Mouse (Mus musculus) heart, postnatal 10 days (tissue): ENCODE results near the gene Dkkl1. TPM values are rescaled to one million over a fixed set of nuclear protein-coding genes. Genes with fewer than 3 reads are reported as not detected.
"Not testable (repeated sequence)": the region's sequence is repeated elsewhere in the genome, so short reads cannot be mapped to it uniquely, and the experiment has no call there.

Experiments
- DNase-seq, 2 experiments: peaks; one replicate each; pipeline ENCODE4 v3.0.0; 2021
- intact Hi-C: fragments of 180-260 bp; cut with DNase I; formaldehyde crosslinking; loops from one replicate; pipeline ENCODE4 v1.15.1; 2025
- total RNA-seq, 2 experiments: library from RNA; stranded (reverse); gene quantifications; 2 replicates each; pipeline ENCODE4 v1.2.3; 2021

Dkkl1 gene
- total RNA-seq = not detected

GRCm38 (mm10) chr7:45211851-45212251, at the start of gene Dkkl1:
Dkkl1 (minus strand) TSS chr7:45212147.
- no peak for DNase-seq

GRCm38 (mm10) chr7:45259281-45259680, 47.3 kb upstream of the Dkkl1 start:
- DNase-seq = no peak

More at GRCm38 (mm10) chr7:45211851-45212251, at the start of gene Dkkl1:
- intact Hi-C loops = no loop called here

DNA sequence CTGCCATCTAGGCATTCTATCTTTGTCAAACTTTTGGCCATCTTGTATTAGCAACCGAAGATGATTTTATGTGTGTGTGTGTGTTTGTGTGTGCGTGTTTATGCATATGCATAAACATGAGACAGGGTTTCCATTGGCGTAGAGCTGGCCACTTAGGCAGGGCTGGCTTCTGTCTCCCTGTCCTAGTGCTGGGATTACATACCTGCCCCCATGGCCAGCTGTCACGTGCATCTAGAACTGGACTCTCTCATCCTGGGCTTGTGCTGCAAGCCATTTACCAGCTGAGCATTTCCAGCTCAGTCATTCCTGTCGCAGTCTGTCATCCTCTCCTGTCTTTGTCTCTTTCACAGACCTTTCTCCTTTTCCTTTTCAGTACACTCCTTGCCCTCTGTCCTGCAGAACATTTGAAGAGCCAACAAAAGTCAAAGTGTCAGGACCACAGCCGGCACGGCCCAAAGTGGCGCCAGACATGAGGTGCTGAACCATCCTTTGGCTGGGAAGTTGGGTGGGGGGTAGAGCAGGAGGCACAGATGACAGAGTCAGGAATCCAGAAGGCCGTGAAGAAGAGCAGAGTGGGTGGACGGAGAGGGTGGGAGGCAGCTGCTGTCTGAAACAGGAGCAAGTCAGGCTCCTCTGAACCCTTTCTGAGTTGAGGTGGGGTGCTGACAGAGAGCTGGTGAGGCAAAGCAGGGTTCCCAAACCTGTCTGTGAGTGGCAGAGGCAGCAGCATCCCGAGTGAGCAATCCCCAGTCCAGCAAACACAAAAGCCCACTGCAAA, 45.3 kb upstream of the Dkkl1 start:
- intact Hi-C loops = no loop called here
- DNase-seq = no peak

More at GRCm38 (mm10) chr7:45259281-45259680, 47.3 kb upstream of the Dkkl1 start:
- intact Hi-C loops = no loop called here

DNA sequence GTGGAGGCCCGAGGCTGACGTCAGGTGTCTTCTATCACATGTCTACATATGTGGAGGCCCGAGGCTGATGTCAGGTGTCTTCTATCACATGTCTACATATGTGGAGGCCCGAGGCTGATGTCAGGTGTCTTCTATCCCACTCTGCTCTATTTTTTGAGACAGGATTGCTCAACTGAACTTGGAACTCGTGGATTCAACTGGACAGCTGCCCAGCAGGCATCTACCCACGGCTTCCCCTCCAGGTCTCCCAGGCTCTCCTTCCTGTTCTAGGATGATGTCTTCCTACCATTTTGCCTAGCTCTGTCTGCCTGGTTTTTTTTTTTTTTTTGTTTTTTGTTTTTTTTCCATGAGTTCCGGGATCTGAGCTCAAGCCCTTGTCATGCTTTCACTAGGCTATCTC, 43.9 kb upstream of the Dkkl1 start:
- intact Hi-C loops = not testable (repeated sequence)
- DNase-seq = peak; percentile 36 to 43

GRCm38 (mm10) chr7:45253806-45254205, 41.9 kb upstream of the Dkkl1 start:
- intact Hi-C loops = no loop called here
- DNase-seq = no peak

DNA sequence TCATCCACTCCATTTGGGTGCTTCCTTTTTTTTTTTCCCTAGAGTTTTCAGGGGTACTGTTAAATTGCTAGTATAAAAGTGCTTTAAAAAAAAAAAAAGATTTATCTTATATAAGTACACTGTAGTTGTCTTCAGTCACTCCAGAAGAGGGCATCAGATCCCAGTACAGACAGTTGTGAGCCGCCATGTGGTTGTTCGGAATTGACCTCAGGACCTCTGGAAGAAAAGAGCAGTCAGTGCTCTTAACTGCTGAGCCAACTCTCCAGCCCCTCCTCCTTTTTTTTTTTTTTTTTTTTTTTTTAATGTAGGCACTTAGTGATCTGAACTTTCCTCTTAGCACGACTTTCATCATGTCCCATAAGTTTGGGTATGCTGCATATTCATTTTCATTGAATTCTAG, 35.7 kb upstream of the Dkkl1 start:
- intact Hi-C loops = loop anchor here (5.0 kb wide), 1 partner anchor 50 kb away; no protein-coding TSS in a partner anchor
- DNase-seq = no peak

GRCm38 (mm10) chr7:45241389-45241749, 29.4 kb upstream of the Dkkl1 start:
- intact Hi-C loops = no loop called here
- no peak for DNase-seq

- peak; percentile 28 to 47 for DNase-seq
- intact Hi-C loops = no loop called here
Measured at GRCm38 (mm10) chr7:45240633-45241388, 28.9 kb upstream of the Dkkl1 start, which contains the start of gene Slc6a16. Slc6a16 (plus strand) TSS chr7:45241085.

DNA sequence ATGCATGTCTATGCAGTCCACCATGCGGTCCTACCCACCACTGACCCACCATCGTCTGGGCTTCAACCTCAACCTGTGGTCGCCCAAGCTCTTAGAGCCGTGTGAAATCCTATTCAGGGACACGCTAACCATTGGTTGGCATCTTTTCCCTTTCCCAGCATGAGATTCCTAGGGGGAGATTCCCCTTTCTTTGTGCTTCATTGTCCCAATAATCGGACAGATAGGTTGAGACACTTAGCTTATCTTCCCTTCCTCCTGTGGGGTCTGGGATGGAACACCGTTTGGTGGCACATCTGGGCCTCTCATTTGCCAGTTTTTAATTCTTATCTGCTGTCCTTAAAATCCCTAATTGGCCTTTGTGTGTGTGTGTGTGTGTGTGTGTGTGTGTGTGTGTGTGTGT, 28.2 kb upstream of the Dkkl1 start:
- intact Hi-C loops = no loop called here
- no peak for DNase-seq

DNA sequence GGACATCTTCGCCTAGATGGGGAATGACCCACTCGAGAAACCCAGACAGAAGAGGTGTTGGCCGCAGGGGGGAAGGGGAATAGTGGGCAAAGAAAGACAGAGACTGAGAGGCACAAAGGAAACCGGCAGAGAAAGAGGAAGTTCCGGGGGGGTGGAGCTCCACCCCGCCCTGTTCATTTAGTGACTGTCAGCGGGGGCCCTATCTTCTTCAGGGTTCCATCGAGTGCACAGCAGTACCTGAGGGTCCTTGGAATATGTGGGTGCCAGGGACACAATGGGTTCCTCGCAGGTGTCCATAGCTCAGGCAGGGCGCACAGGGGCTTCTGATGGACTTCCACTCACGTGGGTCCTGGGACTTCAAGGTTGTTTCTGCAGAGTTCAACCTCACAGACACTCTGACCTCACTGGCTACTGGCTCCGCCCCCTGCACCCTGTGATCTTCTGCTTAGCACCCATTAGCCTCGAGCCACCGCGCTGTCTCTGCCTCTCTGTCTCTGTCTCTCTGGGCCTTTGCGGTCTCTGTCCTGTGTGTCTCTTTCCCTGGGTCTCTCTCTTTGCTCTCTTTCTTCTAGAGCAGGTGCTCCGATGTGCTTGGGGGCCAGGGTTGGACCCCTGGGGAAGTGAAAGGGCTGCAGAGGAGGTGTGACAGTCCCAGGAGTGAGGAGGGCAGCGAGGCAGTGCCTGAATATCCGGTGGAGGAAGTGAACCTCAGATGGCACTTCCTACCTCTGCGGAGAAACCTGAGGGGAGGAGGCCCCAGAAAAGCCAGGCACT, 27.0 kb upstream of the Dkkl1 start, which contains the start of gene Cd37:
Gene Cd37 (minus strand): TSS at position 393 of the 774 bp plus-strand sequence.
- DNase-seq = peak; percentile 28 to 33
- intact Hi-C loops = no loop called here

DNA sequence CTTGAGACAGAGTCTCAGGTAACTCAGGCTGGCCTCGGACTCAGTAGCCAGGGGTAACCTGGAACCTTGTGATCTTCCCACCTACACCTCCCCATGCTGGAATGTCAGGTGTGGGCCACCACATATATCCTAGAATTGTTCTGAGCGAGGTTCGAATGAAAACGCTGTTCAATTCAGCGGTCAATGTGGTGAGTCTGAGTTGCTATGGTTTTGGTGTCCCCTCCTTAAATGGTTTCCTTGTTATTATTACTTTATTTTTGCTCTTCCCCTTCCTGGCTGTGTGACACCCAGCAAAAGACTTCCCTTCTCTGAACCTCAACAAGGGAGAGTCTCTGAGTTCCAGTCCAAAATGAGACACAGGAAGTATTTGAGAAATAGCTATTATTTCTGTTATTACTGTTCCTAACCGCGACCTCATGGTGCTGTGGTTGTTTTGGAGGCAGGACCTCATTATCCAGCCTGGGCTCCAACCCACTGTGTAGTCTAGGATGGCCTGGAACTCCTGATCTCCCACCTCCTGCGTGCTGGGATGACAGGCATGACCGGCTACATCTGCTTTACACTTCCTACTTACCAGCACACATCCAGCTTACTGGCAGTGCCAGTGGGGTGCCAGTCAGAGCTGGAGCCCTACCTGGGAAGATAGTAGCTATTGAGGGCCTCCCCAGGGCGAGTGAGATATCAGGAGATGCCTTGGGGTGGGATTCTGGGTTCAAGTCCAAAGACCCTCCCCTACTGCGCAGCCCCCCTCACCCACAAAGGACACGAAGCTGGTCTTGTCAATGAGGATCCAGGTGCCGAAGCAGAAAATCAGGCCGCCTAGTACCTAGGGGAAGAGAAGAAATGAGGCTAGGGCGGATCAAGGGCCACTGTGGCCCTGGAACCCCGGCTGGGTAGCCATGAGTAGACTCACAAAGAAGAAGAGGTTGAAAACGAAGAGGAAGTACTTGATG, 26.1 kb upstream of the Dkkl1 start:
- DNase-seq = no peak
- intact Hi-C loops = no loop called here

DNA sequence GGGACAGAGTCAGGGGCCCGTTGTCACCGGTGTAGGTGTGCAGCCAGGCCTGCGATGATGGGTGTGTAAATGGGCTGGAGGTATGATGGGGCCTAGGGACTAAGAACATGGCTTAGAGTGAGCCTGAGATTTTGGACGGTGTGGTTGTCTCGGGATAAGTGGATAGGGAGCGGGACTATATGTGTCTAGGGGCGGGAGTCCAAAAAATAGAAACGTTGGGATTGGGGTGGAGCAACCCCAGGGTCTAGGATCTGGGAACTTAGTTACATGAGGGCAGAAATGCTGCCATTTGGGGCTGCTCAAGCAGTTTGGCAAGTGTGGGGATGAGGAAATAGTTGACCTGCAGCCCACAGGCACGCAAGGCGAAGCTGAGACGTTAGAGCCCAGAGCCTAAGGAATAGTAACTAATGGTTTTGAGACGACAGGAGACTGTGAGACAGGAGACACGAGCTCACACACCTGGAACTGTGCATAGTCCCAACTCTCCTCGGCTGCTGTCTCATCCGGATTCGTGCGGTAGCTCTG, 23.8 kb upstream of the Dkkl1 start:
- intact Hi-C loops = no loop called here
- peak; percentile 23 to 34 for DNase-seq

- peak; percentile 51 to 54 for DNase-seq
- intact Hi-C loops = no loop called here
Measured at GRCm38 (mm10) chr7:45234922-45235571, 23.1 kb upstream of the Dkkl1 start.

GRCm38 (mm10) chr7:45234333-45234841, 22.4 kb upstream of the Dkkl1 start:
- intact Hi-C loops = no loop called here
- DNase-seq = no peak

DNA sequence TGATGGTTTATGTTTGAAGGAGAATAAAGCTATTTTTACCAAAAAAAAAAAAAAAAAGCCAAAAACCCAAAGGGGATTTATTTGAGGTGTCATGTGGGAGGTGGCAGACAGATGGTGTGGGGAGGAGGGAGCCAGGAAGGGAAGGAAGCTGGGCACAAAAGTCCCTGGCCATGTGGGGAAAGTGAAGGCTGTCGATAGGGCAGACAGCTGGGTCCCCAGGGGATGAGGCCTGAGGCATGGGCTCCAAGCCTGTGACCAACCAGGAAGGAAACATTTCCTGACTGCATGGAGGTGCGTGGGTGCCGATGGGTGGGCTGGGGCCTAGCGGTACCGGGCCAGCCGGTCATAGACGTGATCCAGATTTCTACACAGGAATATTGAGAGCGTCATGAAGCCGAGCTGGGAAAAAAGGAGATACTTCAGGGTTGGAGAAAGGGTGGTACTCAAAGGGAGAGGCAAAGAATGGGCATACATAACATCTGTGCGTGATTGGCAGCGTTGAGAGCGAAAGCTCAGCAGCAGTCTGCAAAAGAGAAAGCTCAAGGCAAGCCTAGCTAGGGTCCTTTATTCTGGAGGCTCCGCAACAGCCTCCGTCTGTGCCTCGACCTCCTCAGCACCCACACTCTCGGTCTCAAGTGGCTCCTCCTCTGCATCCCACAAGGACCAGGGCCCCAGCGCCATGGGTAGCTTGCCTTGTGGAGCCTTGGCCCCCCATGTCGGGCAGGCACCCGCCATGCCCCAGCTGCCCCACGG, 21.8 kb upstream of the Dkkl1 start:
- peak; percentile 22 to 34 for DNase-seq
- intact Hi-C loops = no loop called here

DNA sequence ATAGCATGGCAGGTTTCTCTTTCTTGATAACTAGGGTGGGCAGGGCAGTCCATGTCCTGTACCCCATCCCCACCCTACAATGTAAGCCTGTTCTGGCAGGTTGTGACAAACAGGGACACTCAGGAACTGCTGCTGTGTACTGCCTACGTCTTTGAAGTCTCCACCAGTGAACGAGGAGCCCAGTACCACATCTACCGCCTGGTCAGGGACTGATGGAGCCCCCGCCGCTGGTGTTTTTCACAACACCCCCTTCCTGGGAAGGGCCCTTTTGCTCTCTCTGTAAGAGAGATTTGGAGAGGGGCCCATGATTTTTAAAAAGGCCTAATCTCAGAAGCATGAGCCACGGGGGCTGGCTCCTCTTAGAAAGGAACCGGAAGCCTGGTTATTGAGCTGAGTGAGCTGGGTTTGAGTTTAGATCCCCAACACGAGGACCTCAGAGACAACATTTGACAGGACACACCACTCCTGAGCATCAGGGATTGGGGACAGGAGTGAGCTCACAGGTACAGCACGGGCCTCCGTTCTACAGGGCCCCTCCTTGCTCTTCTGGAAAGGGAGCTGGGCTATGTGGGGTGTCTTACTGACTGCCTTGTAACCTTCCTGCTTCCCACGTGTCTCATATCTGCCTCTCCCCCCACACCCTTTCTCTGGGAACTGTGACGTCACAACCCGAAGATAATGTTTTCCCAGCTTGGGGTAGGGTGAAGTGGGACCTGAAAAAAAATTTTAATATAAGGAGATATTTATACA, 20.9 kb upstream of the Dkkl1 start:
- intact Hi-C loops = no loop called here
- no peak for DNase-seq

- no peak for DNase-seq
- intact Hi-C loops = no loop called here
Measured at GRCm38 (mm10) chr7:45231941-45232340, 20.0 kb upstream of the Dkkl1 start.
